Mouse (Mus musculus): ENCODE results near the gene Rnf19b.

GRCm38 (mm10) chr4:129112231-129112630 lies 54.2 kb downstream of the Rnf19b start:
- TF ChIP-seq POLR2A (IDR thresholded peaks at IDR 0.05; ENCODE audit: low read depth, low read length) (no peak), CTCF (conservative IDR thresholded peaks at IDR 0.05; ENCODE audit: insufficient read depth, insufficient read length, low read depth, low read length) (no peak)

Data from kidney, adult 2 months (tissue).